Mouse (Mus musculus) limb, embryonic 10.5 days (tissue): ENCODE results near the gene Adam33. TPM values are rescaled to one million over a fixed set of nuclear protein-coding genes. Genes with fewer than 3 reads are reported as not detected.

Experiments used
- DNase-seq: peaks from one replicate; pipeline ENCODE4 v3.0.0-alpha.2; 2017; ENCODE audit warnings: low spot score
- H3K27ac ChIP-seq: fragments of 300-500 bp; sonication (generic); 2 replicates; pipeline ENCODE4 v1.5.1; 2016; ENCODE audit warnings: mild to moderate bottlenecking
- H3K27me3 ChIP-seq: fragments of 300-500 bp; sonication (generic); 2 replicates; pipeline ENCODE4 v1.6.1; 2016; ENCODE audit warnings: low read depth, mild to moderate bottlenecking; ENCODE audit not compliant: poor library complexity, severe bottlenecking
- H3K36me3 ChIP-seq: fragments of 300-500 bp; sonication (generic); 2 replicates; pipeline ENCODE4 v1.6.1; 2016; ENCODE audit warnings: mild to moderate bottlenecking, moderate library complexity
- H3K4me1 ChIP-seq: fragments of 300-500 bp; sonication (generic); 2 replicates; pipeline ENCODE4 v1.6.1; 2016
- H3K4me3 ChIP-seq: fragments of 300-500 bp; sonication (generic); 2 replicates; pipeline ENCODE4 v1.5.1; 2016; ENCODE audit warnings: mild to moderate bottlenecking, moderate library complexity
- H3K9me3 ChIP-seq: fragments of 300-500 bp; sonication (generic); replicated peaks from 2 replicates; pipeline ENCODE4 v1.6.1; 2016; ENCODE audit warnings: mild to moderate bottlenecking
- WGBS: fragments of 180-500 bp; shearing (Covaris S2); methylation state at CpG from one replicate; pipeline ENCODE4 v1.1.7; 2016; 5-methylcytosine and 5-hydroxymethylcytosine counted together
- polyA plus RNA-seq: library from polyadenylated mRNA; unstranded; fragments of >200 nt; fragmentation: Nextera tagmentation; extraction: Ambion mirVana; gene quantifications from 2 replicates; pipeline ENCODE4 v1.2.1, GENCODE M21; 2016

Gene Adam33
- polyA plus RNA-seq, 1 experiment from 2014 or later, result 0.38 TPM

DNA sequence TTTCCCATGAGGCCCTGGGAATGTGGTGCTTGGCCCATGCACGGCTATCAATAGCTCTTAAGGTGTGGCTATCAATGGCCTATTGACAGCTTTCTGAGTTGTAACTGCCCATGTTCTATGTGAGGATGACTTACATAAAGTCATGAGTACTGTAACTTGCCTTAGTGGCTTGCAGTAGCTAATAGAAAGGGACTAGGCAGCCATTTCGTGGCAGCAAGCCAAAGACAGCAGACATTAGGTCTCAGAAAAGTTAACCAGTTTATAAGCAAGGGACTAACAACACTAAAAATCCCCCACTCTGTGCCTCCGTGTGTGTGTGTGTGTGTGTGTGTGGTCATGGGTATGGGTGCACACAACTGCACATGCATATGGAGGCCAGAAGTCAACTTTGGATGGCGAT, 20.6 kb upstream of the Adam33 start:
- WGBS, result 87% methylated on average over 4 of the region's 4 CpGs
- Histone ChIP-seq H3K36me3 (no peaks in the 10 kb centered on the region), H3K9me3 (no peaks in the 10 kb centered on the region), H3K27ac (no peak overlapping the region), H3K4me3 (no peak overlapping the region), H3K27me3 (0 out of 2 replicates have a peak, but pooled peaks cover 6% of the 10 kb centered on the region), H3K4me1 (0 out of 2 replicates have a peak, but pooled peaks cover 4% of the 10 kb centered on the region)
- DNase-seq, result no peak

DNA sequence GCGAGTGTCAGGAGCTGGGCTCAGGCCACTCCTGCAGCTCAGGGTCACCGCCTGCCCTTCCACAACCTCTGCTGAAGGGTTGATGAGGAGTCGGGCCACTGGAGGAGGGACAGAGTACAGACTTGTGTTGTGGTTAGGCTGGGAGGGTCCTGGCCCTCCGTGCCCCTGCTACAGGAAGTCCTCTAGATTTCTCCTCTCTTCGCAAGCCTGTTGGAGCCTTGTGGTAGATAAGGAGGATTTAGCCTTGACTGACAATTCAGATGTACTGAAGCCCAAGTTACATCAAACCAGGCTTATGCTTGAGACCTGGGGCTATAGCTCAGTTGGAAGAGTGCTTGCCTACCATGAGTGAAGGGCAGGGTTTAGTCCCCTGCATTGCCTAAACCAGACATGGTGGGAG, 16.9 kb upstream of the Adam33 start:
- Histone ChIP-seq H3K27ac (no peak overlapping the region), H3K9me3 (no peaks in the 10 kb centered on the region), H3K4me1 (no peaks in the 10 kb centered on the region), H3K4me3 (no peak overlapping the region), H3K36me3 (no peaks in the 10 kb centered on the region), H3K27me3 (0 out of 2 replicates have a peak, but pooled peaks cover 6% of the 10 kb centered on the region)
- 85% methylated on average over 5 of the region's 5 CpGs for WGBS
- no peak for DNase-seq

DNA sequence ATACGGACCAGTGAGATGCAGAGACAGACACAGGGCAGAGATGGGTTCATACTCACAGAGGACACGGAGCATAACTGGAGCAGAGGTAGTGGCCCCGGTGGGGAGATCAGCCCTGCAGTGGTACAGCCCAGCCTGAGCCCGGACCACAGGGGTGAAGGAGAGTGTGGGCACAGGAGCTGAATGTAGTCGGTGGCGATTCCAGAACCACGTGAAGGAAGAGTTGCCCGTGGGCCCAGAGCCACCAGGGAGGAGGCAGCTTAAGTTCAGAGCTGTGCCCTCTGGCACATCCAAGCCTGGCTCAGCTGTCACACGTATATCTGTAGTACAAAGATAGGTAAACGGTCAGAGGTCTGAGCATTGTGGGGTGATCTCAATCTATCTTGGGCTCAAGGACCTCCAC, 8.9 kb upstream of the Adam33 start:
- Histone ChIP-seq H3K4me3 (no peak overlapping the region), H3K4me1 (peaks cover 6% of the 10 kb centered on the region; the same call in 1 of the 2 replicates), H3K27ac (no peak overlapping the region), H3K27me3 (peaks cover 4% of the 10 kb centered on the region; the same call in 1 of the 2 replicates), H3K9me3 (no peaks in the 10 kb centered on the region), H3K36me3 (no peaks in the 10 kb centered on the region)
- no peak for DNase-seq
- WGBS, result 88% methylated on average over 10 of the region's 10 CpGs

DNA sequence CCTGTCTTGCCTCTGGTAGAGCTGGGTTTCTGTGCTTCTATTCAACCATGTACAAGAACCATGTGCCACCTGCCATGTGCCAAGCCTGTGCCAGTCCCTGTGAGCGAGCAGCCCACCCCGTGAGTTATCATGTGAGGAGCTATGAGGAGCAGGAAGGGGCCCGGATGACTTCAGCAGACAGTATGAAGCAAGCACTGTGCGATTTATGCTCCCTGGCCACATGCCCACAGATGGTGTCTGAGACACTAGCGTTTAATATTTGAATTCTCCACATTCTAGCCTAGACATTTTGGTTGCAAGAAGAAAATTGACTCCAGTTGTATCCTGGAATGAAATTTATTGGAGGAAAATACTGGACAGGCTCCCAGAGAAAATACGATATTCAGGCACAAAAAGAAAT, 3.9 kb upstream of the Adam33 start:
- DNase-seq, result no peak
- H3K27ac ChIP-seq, result no peak overlapping the region
- WGBS, result 90% methylated on average over 6 of the region's 6 CpGs
- H3K36me3 ChIP-seq, result no peaks in the 10 kb centered on the region
- H3K9me3 ChIP-seq, result no peaks in the 10 kb centered on the region
- H3K4me1 ChIP-seq, result peaks cover 20% of the 10 kb centered on the region
- H3K27me3 ChIP-seq, result peaks cover 48% of the 10 kb centered on the region
- no peak overlapping the region for H3K4me3 ChIP-seq

DNA sequence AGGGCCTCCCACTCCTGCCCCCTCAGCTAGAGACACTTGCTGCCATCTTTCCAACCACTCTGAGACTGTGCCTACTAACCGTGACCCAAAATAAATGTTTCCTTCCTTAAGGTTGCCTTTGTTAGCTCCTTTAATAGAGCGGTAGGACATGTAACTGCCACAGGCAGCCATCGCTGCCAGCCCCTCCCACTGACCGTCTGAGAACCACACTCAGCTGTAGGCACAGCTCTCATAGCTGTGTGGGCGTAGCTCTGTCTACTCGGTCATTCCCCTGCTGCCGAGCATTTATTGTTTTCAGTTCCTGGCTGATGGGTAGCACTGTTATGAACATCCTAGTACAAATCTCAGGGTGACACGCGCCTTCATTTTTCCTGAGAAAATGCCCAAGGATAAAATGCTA, 2.7 kb upstream of the Adam33 start:
- 82% methylated on average over 9 of the region's 9 CpGs for WGBS

DNA sequence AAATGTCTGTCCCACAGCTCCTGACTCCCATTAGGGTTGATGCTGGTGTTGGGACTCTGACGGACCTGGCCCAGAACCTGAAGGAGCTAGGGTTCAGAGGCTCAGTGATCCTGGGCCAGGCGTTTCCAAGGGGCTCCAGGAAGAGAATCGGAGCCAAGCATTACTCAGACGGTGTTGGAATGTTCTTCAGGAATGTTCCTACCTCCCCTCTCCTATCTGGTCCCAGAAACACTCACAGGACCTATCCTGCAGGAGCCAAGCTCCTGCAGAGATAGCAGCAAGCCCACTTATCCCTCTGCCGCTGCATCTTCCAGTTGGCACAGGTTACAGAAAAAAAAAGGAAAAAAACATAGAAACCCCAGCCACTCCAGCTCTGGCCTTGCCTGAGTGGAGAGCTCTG, 2.0 kb downstream of the Adam33 start:
- Histone ChIP-seq H3K27ac (peak overlapping the region; percentile 65), H3K36me3 (no peaks in the 10 kb centered on the region), H3K27me3 (peaks cover 75% of the 10 kb centered on the region), H3K9me3 (no peaks in the 10 kb centered on the region), H3K4me1 (peaks cover 35% of the 10 kb centered on the region), H3K4me3 (no peak overlapping the region)
- no peak for DNase-seq
- WGBS, result 70% methylated on average over 5 of the region's 5 CpGs

More for the DNA sequence above, 2.7 kb upstream of the Adam33 start:
- H3K9me3 ChIP-seq, result no peaks in the 10 kb centered on the region
- H3K4me1 ChIP-seq, result peaks cover 23% of the 10 kb centered on the region
- H3K36me3 ChIP-seq, result no peaks in the 10 kb centered on the region
- H3K27me3 ChIP-seq, result peaks cover 60% of the 10 kb centered on the region
- no peak overlapping the region for H3K27ac ChIP-seq
- H3K4me3 ChIP-seq, result no peak overlapping the region
- no peak for DNase-seq

DNA sequence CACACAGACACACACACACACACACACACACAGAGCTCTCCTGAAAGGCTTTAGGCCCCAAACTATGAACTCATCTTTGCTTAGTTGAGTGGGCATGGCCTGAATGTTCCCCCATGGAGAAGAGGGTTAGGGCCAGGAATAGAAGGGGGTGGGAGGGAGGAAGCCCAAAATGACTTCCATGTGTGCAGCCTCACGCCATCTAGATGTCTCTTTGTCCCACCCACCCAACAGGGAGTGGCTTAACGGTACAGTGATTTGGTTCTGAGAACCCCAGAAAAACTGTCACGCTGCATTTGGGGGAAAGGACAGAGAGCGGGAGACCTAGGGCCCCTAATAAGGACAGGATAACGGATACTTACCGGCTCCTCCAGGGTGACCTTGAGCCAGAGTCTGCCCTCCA, 2.8 kb downstream of the Adam33 start:
- Histone ChIP-seq H3K4me3 (no peak overlapping the region), H3K27me3 (peaks cover 75% of the 10 kb centered on the region), H3K36me3 (no peaks in the 10 kb centered on the region), H3K27ac (peak overlapping the region; percentile 65), H3K4me1 (peaks cover 43% of the 10 kb centered on the region), H3K9me3 (no peaks in the 10 kb centered on the region)
- WGBS, result 45% methylated on average over 6 of the region's 6 CpGs
- no peak for DNase-seq

DNA sequence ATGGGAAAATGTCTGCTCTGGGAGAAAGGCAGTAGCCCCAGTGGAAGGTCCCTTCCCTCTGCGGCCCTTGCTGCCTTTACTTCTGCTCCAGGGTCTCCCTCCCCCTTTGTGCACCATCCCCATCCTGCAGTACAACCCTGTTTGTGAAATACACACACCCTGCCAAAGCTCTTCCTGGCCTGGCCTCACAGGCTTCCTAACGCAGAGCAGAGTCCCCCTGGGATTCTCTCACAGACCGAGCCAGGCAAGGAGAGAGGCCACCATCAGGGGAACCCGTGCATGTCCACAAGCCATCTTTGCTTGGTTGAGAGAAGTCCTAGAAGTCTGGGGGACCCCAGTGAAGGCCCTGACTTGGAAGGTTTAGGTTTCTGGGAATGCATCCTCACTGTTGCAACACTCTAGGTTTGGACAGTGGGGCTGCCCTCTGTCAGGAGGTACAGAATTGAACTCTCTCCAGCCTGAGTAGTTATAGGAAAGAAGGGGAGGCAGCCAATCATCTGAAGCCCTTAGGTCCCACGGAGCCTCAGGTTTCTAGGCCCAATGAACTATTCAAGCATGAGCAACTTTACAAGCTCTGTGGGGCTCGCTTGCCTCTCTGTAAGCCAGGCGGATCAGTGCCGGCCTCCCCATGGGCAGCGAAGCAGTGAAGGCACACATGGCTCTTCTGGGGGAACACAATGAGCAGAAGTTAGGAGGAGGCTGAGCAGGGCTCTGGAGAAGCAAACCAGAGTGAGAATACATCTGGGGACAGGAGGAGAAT, 3.7 kb downstream of the Adam33 start:
- H3K36me3 ChIP-seq, result no peaks in the 10 kb centered on the region
- DNase-seq, result no peak
- H3K9me3 ChIP-seq, result no peaks in the 10 kb centered on the region
- peaks cover 76% of the 10 kb centered on the region for H3K27me3 ChIP-seq
- H3K4me3 ChIP-seq, result no peak overlapping the region
- H3K4me1 ChIP-seq, result peaks cover 51% of the 10 kb centered on the region
- WGBS, result 82% methylated on average over 9 of the region's 9 CpGs
- H3K27ac ChIP-seq, result peak overlapping the region; percentile 65

DNA sequence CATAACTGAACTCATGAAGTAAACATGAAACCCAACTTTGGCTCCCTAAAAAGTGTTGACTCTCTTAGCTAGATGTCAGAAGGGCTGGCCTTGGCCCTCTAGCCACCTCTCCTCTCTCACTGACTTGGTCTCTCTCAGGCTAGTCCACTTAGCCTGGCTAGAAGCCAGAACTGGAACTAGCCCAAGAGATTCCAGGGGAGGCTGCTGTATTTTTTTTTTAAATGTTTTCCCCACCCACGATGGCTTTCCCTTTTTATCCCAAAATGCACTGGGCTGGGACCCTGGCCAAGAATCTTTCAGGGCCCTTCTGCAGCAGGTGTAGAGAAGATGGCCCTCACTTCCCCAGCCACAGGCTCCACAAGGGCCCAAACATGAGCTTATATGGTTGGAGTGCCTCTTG, 4.2 kb downstream of the Adam33 start:
- Histone ChIP-seq H3K4me1 (peaks cover 57% of the 10 kb centered on the region), H3K36me3 (no peaks in the 10 kb centered on the region), H3K4me3 (no peak overlapping the region), H3K27ac (peak overlapping the region; percentile 65; the same call in 1 of the 2 replicates), H3K27me3 (peaks cover 76% of the 10 kb centered on the region), H3K9me3 (no peaks in the 10 kb centered on the region)
- WGBS, result 93% methylated on average over 1 of the region's 1 CpGs
- no peak for DNase-seq

DNA sequence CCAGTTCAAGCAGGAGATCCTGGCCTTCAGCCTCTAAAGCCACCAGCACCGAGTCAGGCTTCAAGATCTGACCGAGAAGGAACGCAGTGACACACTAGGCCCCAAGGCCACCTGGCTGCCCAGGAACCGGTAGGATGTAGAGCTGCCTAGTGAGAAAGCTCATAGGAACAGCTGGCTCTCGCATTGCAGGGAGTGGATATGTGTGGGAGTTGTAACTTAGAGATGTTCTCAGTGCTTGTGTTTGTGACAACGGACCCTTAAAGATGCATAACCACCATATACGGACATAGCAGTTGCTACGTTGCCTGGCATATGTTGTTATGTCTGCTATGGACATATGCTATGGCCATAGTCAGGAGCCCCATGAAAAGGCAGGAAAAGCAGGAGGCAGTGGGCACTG, 4.9 kb downstream of the Adam33 start:
- H3K9me3 ChIP-seq, result no peaks in the 10 kb centered on the region
- H3K4me3 ChIP-seq, result no peak overlapping the region
- H3K27me3 ChIP-seq, result peaks cover 76% of the 10 kb centered on the region
- WGBS, result 92% methylated on average over 8 of the region's 8 CpGs
- H3K27ac ChIP-seq, result no peak overlapping the region
- DNase-seq, result no peak
- no peaks in the 10 kb centered on the region for H3K36me3 ChIP-seq
- peaks cover 61% of the 10 kb centered on the region for H3K4me1 ChIP-seq

DNA sequence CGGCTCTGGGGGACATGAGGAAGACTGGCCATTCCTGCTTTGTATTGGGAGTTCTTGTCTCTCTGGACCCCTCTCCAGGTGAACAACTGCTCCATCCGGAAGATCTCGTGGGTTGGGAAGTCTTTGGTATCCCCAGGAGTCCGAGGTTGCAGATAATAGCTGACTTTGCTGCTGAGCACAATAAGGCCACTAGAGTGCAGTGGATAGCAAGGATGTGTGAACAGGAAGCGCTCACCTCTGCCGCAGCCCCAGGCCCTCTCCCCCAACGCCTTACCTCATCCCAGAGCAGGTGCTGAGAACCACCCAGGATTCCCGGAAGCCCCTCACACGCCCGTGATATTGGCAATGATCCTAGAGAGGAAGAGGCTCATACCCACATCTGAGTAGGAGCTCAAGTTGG, 7.4 kb downstream of the Adam33 start:
- Histone ChIP-seq H3K27ac (no peak overlapping the region), H3K36me3 (no peaks in the 10 kb centered on the region), H3K4me1 (peaks cover 55% of the 10 kb centered on the region), H3K9me3 (no peaks in the 10 kb centered on the region), H3K27me3 (peaks cover 76% of the 10 kb centered on the region), H3K4me3 (peak overlapping the region; percentile 49; the same call in 1 of the 2 replicates)
- DNase-seq, result peak; percentile 57
- WGBS, result 5% methylated on average over 10 of the region's 10 CpGs

DNA sequence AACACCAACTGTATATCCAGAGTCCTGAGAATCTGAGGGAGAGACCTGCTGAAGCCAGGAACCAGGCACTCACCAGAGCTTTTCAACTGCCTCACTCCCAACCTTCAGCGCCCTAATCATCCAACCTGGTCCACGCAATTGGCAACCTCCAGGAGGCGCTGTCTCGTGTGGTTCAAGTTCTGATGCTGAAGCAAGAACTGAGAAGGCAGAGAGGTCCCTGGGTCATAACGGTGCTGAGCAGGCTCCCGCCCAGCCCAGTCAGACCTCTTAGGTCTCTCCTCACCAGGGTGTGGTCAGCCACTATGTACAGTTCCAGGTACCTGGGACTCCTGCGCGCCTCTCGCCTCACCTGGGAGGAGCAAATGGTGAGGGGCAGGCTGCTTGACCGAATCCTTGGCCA, 8.0 kb downstream of the Adam33 start:
- 3% methylated on average over 10 of the region's 10 CpGs for WGBS
- Histone ChIP-seq H3K27ac (no peak overlapping the region), H3K4me1 (peaks cover 50% of the 10 kb centered on the region), H3K9me3 (no peaks in the 10 kb centered on the region), H3K36me3 (no peaks in the 10 kb centered on the region), H3K27me3 (peaks cover 79% of the 10 kb centered on the region), H3K4me3 (peak overlapping the region; percentile 49)
- peak; percentile 84 for DNase-seq

DNA sequence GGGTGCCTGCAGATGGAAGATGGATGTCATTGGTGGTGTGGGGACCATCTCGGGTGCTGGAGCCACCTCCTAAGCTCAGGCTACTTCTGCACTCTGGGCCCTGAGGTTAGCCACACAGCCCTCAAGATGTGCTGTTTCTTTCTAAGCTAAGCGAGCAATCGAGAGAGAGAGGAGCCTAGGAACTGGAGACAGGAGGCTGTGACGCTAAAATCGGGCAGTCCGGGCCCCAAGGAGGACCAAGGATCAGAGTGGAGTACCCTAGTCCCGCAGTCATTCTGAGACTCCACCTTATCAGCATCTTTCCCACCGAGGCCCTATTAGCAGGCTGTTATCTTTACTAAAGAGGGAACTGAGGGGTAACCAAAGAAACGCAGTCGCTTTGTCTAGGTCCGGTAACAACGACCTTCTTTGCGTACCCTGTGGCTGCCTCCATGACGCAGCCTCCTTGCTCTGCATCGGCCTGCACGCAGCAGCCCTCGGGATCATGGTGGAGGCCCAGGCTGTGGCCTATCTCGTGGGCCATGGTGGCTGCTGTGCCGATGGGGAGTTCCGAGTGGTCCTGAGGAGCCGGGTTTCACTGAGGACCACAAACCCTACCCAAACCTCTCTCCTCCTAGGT, 8.9 kb downstream of the Adam33 start:
- H3K4me1 ChIP-seq, result peaks cover 41% of the 10 kb centered on the region
- peaks cover 86% of the 10 kb centered on the region for H3K27me3 ChIP-seq
- H3K4me3 ChIP-seq, result peak overlapping the region; percentile 49
- no peak for DNase-seq
- no peak overlapping the region for H3K27ac ChIP-seq
- no peaks in the 10 kb centered on the region for H3K9me3 ChIP-seq
- WGBS, result 2% methylated on average over 21 of the region's 21 CpGs
- no peaks in the 10 kb centered on the region for H3K36me3 ChIP-seq
